ENCODE assay signal across 20 mouse cellular contexts in genomic region chr12:100075715-100076114, GRCm38 (mm10). TPM values are rescaled to one million over a fixed set of nuclear protein-coding genes. Genes with fewer than 3 reads are reported as not detected.
DNase-seq lines count a peak whose midpoint lies in the region; ATAC-seq and TF ChIP-seq lines count a peak whose summit lies in the region.
"Had no signal": no experiment of that assay in that cellular context is flagged by ENCODE, and none has a peak within 500 bp of the region (broad histone marks: within the 10 kb centered on the region; RNA-seq: fewer than 3 reads in every experiment).

No protein-coding gene starts in this region.

- no peaks in the 10 kb centered on the region for H3K27me3 ChIP-seq in forebrain, embryonic 13.5 days
- no peaks in the 10 kb centered on the region for H3K27me3 ChIP-seq in forebrain, embryonic 12.5 days
- H3K27me3 ChIP-seq in hindbrain, embryonic 16.5 days (replicated peaks; ENCODE audit: control insufficient read depth, insufficient read depth, low read length): no peaks in the 10 kb centered on the region
- no peaks in the 10 kb centered on the region for H3K27me3 ChIP-seq in hindbrain, embryonic 12.5 days
- no peaks in the 10 kb centered on the region for H3K27me3 ChIP-seq in midbrain, postnatal 0 days (ENCODE audit: insufficient read depth, low read length)
- H3K27me3 ChIP-seq in midbrain, embryonic 10.5 days (ENCODE audit: low read depth, poor library complexity, severe bottlenecking): no peaks in the 10 kb centered on the region
- H3K27me3 ChIP-seq: heart, embryonic 15.5 days; hindbrain, embryonic 15.5 days had no signal

- peak; percentile 62 for DNase-seq in midbrain, postnatal 0 days (ENCODE audit: low spot score)
- no peak for DNase-seq in midbrain, embryonic 10.5 days (ENCODE audit: low spot score)
- DNase-seq in retina, postnatal 7 days (ENCODE audit: low read depth, low spot score): peak; percentile 9
- no peak for DNase-seq in layer of hippocampus, adult 18-20 months (ENCODE audit: low spot score in 2 of 2)
- DNase-seq: adrenal gland, postnatal 14 days; cerebellum, adult 2 months; cerebellum, postnatal 10 days; gastrocnemius, postnatal 10 days; heart, adult 18-20 months; heart, postnatal 14 days; kidney, adult 11 months had no signal

- no peaks in the 10 kb centered on the region for H3K9me3 ChIP-seq in forebrain, embryonic 13.5 days (replicated peaks)
- no peaks in the 10 kb centered on the region for H3K9me3 ChIP-seq in forebrain, embryonic 12.5 days
- no peaks in the 10 kb centered on the region for H3K9me3 ChIP-seq in hindbrain, embryonic 16.5 days (ENCODE audit: control insufficient read depth, low read length)
- H3K9me3 ChIP-seq in hindbrain, embryonic 12.5 days (replicated peaks): no peaks in the 10 kb centered on the region
- H3K9me3 ChIP-seq in midbrain, postnatal 0 days (ENCODE audit: low read length): no peaks in the 10 kb centered on the region
- H3K9me3 ChIP-seq in midbrain, embryonic 10.5 days (replicated peaks): no peaks in the 10 kb centered on the region
- H3K9me3 ChIP-seq: heart, embryonic 15.5 days; hindbrain, embryonic 15.5 days had no signal

- ATAC-seq in forebrain, embryonic 13.5 days: 0 out of 2 replicates have a peak, but pooled peaks have one; percentile 19
- no peak for ATAC-seq in forebrain, embryonic 12.5 days (ENCODE audit: low FRiP score)
- peak; percentile 45; the same call in 1 of the 2 replicates for ATAC-seq in hindbrain, embryonic 16.5 days
- ATAC-seq in hindbrain, embryonic 12.5 days (ENCODE audit: low FRiP score): no peak
- no peak for ATAC-seq in midbrain, postnatal 0 days (ENCODE audit: low FRiP score)
- ATAC-seq: activated CD4-positive, CD25-positive, alpha-beta regulatory T cell, adult 4 months; Patski had no signal

- H3K4me1 ChIP-seq in forebrain, embryonic 13.5 days: no peaks in the 10 kb centered on the region
- H3K4me1 ChIP-seq in forebrain, embryonic 12.5 days: 0 out of 2 replicates have a peak, but pooled peaks cover 6% of the 10 kb centered on the region
- H3K4me1 ChIP-seq in hindbrain, embryonic 16.5 days (ENCODE audit: control insufficient read depth, insufficient read depth, low read depth, low read length): no peaks in the 10 kb centered on the region
- H3K4me1 ChIP-seq in hindbrain, embryonic 12.5 days: no peaks in the 10 kb centered on the region
- H3K4me1 ChIP-seq in midbrain, postnatal 0 days (ENCODE audit: insufficient read depth, low read length): no peaks in the 10 kb centered on the region
- H3K4me1 ChIP-seq in midbrain, embryonic 10.5 days: peaks cover 5% of the 10 kb centered on the region; the same call in 1 of the 2 replicates
- H3K4me1 ChIP-seq: heart, embryonic 15.5 days; hindbrain, embryonic 15.5 days had no signal

- no peak overlapping the region for H3K27ac ChIP-seq in forebrain, embryonic 13.5 days
- no peak overlapping the region for H3K27ac ChIP-seq in forebrain, embryonic 12.5 days
- no peak overlapping the region for H3K27ac ChIP-seq in hindbrain, embryonic 16.5 days (ENCODE audit: low read depth, low read length)
- H3K27ac ChIP-seq in hindbrain, embryonic 12.5 days: no peak overlapping the region
- H3K27ac ChIP-seq in midbrain, postnatal 0 days (ENCODE audit: low read depth, low read length): no peak overlapping the region
- H3K27ac ChIP-seq in midbrain, embryonic 10.5 days (replicated peaks): no peak overlapping the region
- H3K27ac ChIP-seq: heart, embryonic 15.5 days; hindbrain, embryonic 15.5 days had no signal

- no peaks in the 10 kb centered on the region for H3K36me3 ChIP-seq in forebrain, embryonic 13.5 days (ENCODE audit: poor library complexity, severe bottlenecking)
- H3K36me3 ChIP-seq in forebrain, embryonic 12.5 days (replicated peaks): no peaks in the 10 kb centered on the region
- no peaks in the 10 kb centered on the region for H3K36me3 ChIP-seq in hindbrain, embryonic 16.5 days (ENCODE audit: control insufficient read depth, insufficient read depth, low read length)
- no peaks in the 10 kb centered on the region for H3K36me3 ChIP-seq in hindbrain, embryonic 12.5 days
- no peaks in the 10 kb centered on the region for H3K36me3 ChIP-seq in midbrain, postnatal 0 days (ENCODE audit: insufficient read depth, low read length)
- no peaks in the 10 kb centered on the region for H3K36me3 ChIP-seq in midbrain, embryonic 10.5 days
- H3K36me3 ChIP-seq: heart, embryonic 15.5 days; hindbrain, embryonic 15.5 days had no signal

- H3K9ac ChIP-seq in forebrain, embryonic 13.5 days: no peak overlapping the region
- no peak overlapping the region for H3K9ac ChIP-seq in forebrain, embryonic 12.5 days
- no peak overlapping the region for H3K9ac ChIP-seq in hindbrain, embryonic 16.5 days (ENCODE audit: low read depth, low read length)
- no peak overlapping the region for H3K9ac ChIP-seq in hindbrain, embryonic 12.5 days
- H3K9ac ChIP-seq in midbrain, postnatal 0 days (replicated peaks; ENCODE audit: low read length, poor library complexity, severe bottlenecking): no peak overlapping the region
- H3K9ac ChIP-seq: heart, embryonic 15.5 days; hindbrain, embryonic 15.5 days had no signal

- WGBS in forebrain, embryonic 13.5 days: 29% methylated on average over 4 of the region's 4 CpGs
- WGBS in forebrain, embryonic 12.5 days: 49% methylated on average over 4 of the region's 4 CpGs
- WGBS in hindbrain, embryonic 16.5 days: 45% methylated on average over 4 of the region's 4 CpGs
- 79% methylated on average over 4 of the region's 4 CpGs for WGBS in hindbrain, embryonic 12.5 days
- WGBS in midbrain, postnatal 0 days: 58% methylated on average over 4 of the region's 4 CpGs
- 91% methylated on average over 4 of the region's 4 CpGs for WGBS in midbrain, embryonic 10.5 days

- H3K4me3 ChIP-seq in forebrain, embryonic 13.5 days: no peak overlapping the region
- no peak overlapping the region for H3K4me3 ChIP-seq in forebrain, embryonic 12.5 days (replicated peaks)
- no peak overlapping the region for H3K4me3 ChIP-seq in hindbrain, embryonic 16.5 days (ENCODE audit: low read length)
- H3K4me3 ChIP-seq in hindbrain, embryonic 12.5 days: no peak overlapping the region
- no peak overlapping the region for H3K4me3 ChIP-seq in midbrain, postnatal 0 days (ENCODE audit: low read depth, low read length)
- no peak overlapping the region for H3K4me3 ChIP-seq in midbrain, embryonic 10.5 days
- H3K4me3 ChIP-seq: heart, embryonic 15.5 days; hindbrain, embryonic 15.5 days had no signal

- TF ChIP-seq CTCF in midbrain, postnatal 0 days (IDR thresholded peaks at IDR 0.05): no peak

- no peak overlapping the region for H3K4me2 ChIP-seq in forebrain, embryonic 13.5 days
- H3K4me2 ChIP-seq in forebrain, embryonic 12.5 days: no peak overlapping the region
- H3K4me2 ChIP-seq in hindbrain, embryonic 16.5 days (ENCODE audit: low read length): no peak overlapping the region
- no peak overlapping the region for H3K4me2 ChIP-seq in hindbrain, embryonic 12.5 days (replicated peaks)
- H3K4me2 ChIP-seq in midbrain, postnatal 0 days (ENCODE audit: low read depth, low read length, poor library complexity, severe bottlenecking): no peak overlapping the region
- H3K4me2 ChIP-seq: heart, embryonic 11.5 days; heart, embryonic 15.5 days; hindbrain, embryonic 15.5 days had no signal

RNA-seq across cellular contexts. Expression of gene Psmc1, which starts 34.2 kb away (rescaled TPM):
- 303 and 312 TPM in 2 replicates for polyA plus RNA-seq in forebrain, embryonic 13.5 days (2015; fragmentation: Nextera tagmentation; extraction: Ambion mirVana)
- 335 and 353 TPM in 2 replicates for polyA plus RNA-seq in forebrain, embryonic 12.5 days (2016; fragmentation: Nextera tagmentation; extraction: Ambion mirVana)
- polyA plus RNA-seq in hindbrain, embryonic 16.5 days (2015; fragmentation: Nextera tagmentation; extraction: Ambion mirVana): 276 and 284 TPM in 2 replicates
- polyA plus RNA-seq in hindbrain, embryonic 12.5 days (2016; fragmentation: Nextera tagmentation; extraction: Ambion mirVana): 308 and 324 TPM in 2 replicates
- 95.3 and 124 TPM in 2 replicates for total RNA-seq in midbrain, postnatal 0 days (2014; rRNA removed)
- polyA plus RNA-seq in midbrain, postnatal 0 days (2015; fragmentation: Nextera tagmentation; extraction: Ambion mirVana): 289 and 306 TPM in 2 replicates
- polyA plus RNA-seq in midbrain, embryonic 10.5 days (2016; fragmentation: Nextera tagmentation; extraction: Ambion mirVana): 417 and 419 TPM in 2 replicates
- total RNA-seq in layer of hippocampus, adult 18-20 months (2021): 100 to 1,000 TPM; 186 to 195 TPM

Comparison
In these comparisons a context has a peak if more than half of its experiments do, and no peak if none do; other contexts are left out.
1. ATAC-seq: peak in forebrain, embryonic 13.5 days (single experiment) and hindbrain, embryonic 16.5 days (single experiment); none in forebrain, embryonic 12.5 days (single experiment), hindbrain, embryonic 12.5 days (single experiment) and midbrain, postnatal 0 days (single experiment).
2. DNase-seq: peak in midbrain, postnatal 0 days (single experiment) and retina, postnatal 7 days (single experiment); none in midbrain, embryonic 10.5 days (single experiment) and layer of hippocampus, adult 18-20 months (0 of 2).